9 mouse cellular contexts compared by ENCODE assay signal in genomic region chr8:108956416-108956815, GRCm38 (mm10).
DNase-seq lines count a peak whose midpoint lies in the region; ATAC-seq lines count a peak whose summit lies in the region.
"Had no signal": no experiment of that assay in that cellular context is flagged by ENCODE, and none has a peak within 500 bp of the region (broad histone marks: within the 10 kb centered on the region; RNA-seq: fewer than 3 reads in every experiment).

No protein-coding gene starts in this region.

- peaks cover 51% of the 10 kb centered on the region for H3K36me3 ChIP-seq in heart, embryonic 10.5 days
- H3K36me3 ChIP-seq in hindbrain, embryonic 15.5 days, result peaks cover 15% of the 10 kb centered on the region

- peak overlapping the region; percentile 40 for H3K4me2 ChIP-seq in hindbrain, embryonic 15.5 days

- peaks cover 2% of the 10 kb centered on the region; the same call in 1 of the 2 replicates for H3K4me1 ChIP-seq in heart, embryonic 10.5 days
- no peaks in the 10 kb centered on the region for H3K4me1 ChIP-seq in hindbrain, embryonic 15.5 days (replicated peaks)

- peak overlapping the region; percentile 42 for H3K4me3 ChIP-seq in heart, embryonic 10.5 days
- peak overlapping the region; percentile 26 for H3K4me3 ChIP-seq in hindbrain, embryonic 15.5 days
- H3K4me3 ChIP-seq: gastrocnemius, adult 2 months had no signal

- 59% methylated on average over 37 of the region's 37 CpGs for WGBS in heart, embryonic 10.5 days
- 61% methylated on average over 37 of the region's 37 CpGs for WGBS in hindbrain, embryonic 15.5 days

- no peak for DNase-seq in heart, embryonic 10.5 days (ENCODE audit: low spot score)
- no peak for DNase-seq in heart, adult 8-10 months (ENCODE audit: low spot score)
- DNase-seq in right cerebral cortex, adult 18-20 months, result peak; percentile 14
- DNase-seq in right cerebral cortex, postnatal 25 days, result no peak
- peak; percentile 58 for DNase-seq in thymus, postnatal 14 days
- no peak for DNase-seq in urinary bladder, postnatal 10 days (ENCODE audit: low spot score)
- DNase-seq in gastrocnemius, postnatal 10 days, result no peak
- DNase-seq: gastrocnemius, adult 2 months had no signal

- H3K27me3 ChIP-seq in heart, embryonic 10.5 days (ENCODE audit: insufficient read depth, poor library complexity, severe bottlenecking), result no peaks in the 10 kb centered on the region
- H3K27me3 ChIP-seq in hindbrain, embryonic 15.5 days, result no peaks in the 10 kb centered on the region

- H3K9ac ChIP-seq in hindbrain, embryonic 15.5 days, result no peak overlapping the region

- ATAC-seq in hindbrain, embryonic 15.5 days (ENCODE audit: low FRiP score, low read depth), result no peak

- H3K27ac ChIP-seq in heart, embryonic 10.5 days, result no peak overlapping the region
- no peak overlapping the region for H3K27ac ChIP-seq in hindbrain, embryonic 15.5 days (replicated peaks)
- H3K27ac ChIP-seq: gastrocnemius, adult 2 months had no signal

- no peaks in the 10 kb centered on the region for H3K9me3 ChIP-seq in heart, embryonic 10.5 days
- no peaks in the 10 kb centered on the region for H3K9me3 ChIP-seq in hindbrain, embryonic 15.5 days

Comparison
In these comparisons a context has a peak if more than half of its experiments do, and no peak if none do; other contexts are left out.
1. DNase-seq: peak in right cerebral cortex, adult 18-20 months (single experiment) and thymus, postnatal 14 days (single experiment); none in heart, embryonic 10.5 days (single experiment), heart, adult 8-10 months (single experiment), right cerebral cortex, postnatal 25 days (single experiment), urinary bladder, postnatal 10 days (single experiment) and gastrocnemius, postnatal 10 days (single experiment).